Comparison of ENCODE assay signal across 21 mouse cellular contexts in genomic region chr5:33537017-33537416, GRCm38 (mm10).
DNase-seq lines count a peak whose midpoint lies in the region; ATAC-seq and TF ChIP-seq lines count a peak whose summit lies in the region.
"Had no signal": no experiment of that assay in that cellular context is flagged by ENCODE, and none has a peak within 500 bp of the region (broad histone marks: within the 10 kb centered on the region; RNA-seq: fewer than 3 reads in every experiment).

No protein-coding gene starts in this region.

- no peaks in the 10 kb centered on the region for H3K27me3 ChIP-seq in ES-Bruce4 (ENCODE audit: control insufficient read depth, insufficient read depth, low read length, poor library complexity, severe bottlenecking)
- peaks cover 60% of the 10 kb centered on the region for H3K27me3 ChIP-seq in hindbrain, embryonic 14.5 days (ENCODE audit: control insufficient read depth, insufficient read depth, low read length)

- peaks cover 15% of the 10 kb centered on the region for H3K4me1 ChIP-seq in ES-Bruce4 (ENCODE audit: control insufficient read depth, insufficient read depth, low read length)
- peaks cover 34% of the 10 kb centered on the region for H3K4me1 ChIP-seq in hindbrain, embryonic 14.5 days (replicated peaks; ENCODE audit: control insufficient read depth, insufficient read depth, low read length)

- TF ChIP-seq POLR2A in ES-Bruce4 (IDR thresholded peaks at IDR 0.05; ENCODE audit: insufficient read depth, low read length), result no peak

- peak overlapping the region; percentile 19; the same call in 1 of the 2 replicates for H3K9ac ChIP-seq in ES-Bruce4 (ENCODE audit: low read depth, poor library complexity, severe bottlenecking)
- H3K9ac ChIP-seq in hindbrain, embryonic 14.5 days, result no peak overlapping the region
- H3K9ac ChIP-seq: embryonic facial prominence, embryonic 12.5 days; forebrain, embryonic 13.5 days; forebrain, embryonic 15.5 days; forebrain, postnatal 0 days had no signal

- H3K9me3 ChIP-seq in ES-Bruce4 (replicated peaks; ENCODE audit: control insufficient read depth, insufficient read depth, low read length, poor library complexity, severe bottlenecking), result no peaks in the 10 kb centered on the region
- H3K9me3 ChIP-seq in hindbrain, embryonic 14.5 days (ENCODE audit: control insufficient read depth, low read length), result no peaks in the 10 kb centered on the region
- H3K9me3 ChIP-seq: embryonic facial prominence, embryonic 10.5 days; embryonic facial prominence, embryonic 12.5 days; forebrain, embryonic 13.5 days; forebrain, embryonic 15.5 days; G1E had no signal

- 58% methylated on average over 4 of the region's 4 CpGs for WGBS in hindbrain, embryonic 14.5 days

- TF ChIP-seq CTCF in ES-Bruce4 (IDR thresholded peaks at IDR 0.05; ENCODE audit: low read depth, low read length), result no peak
- TF ChIP-seq CTCF in layer of hippocampus, adult 2 months (conservative IDR thresholded peaks at IDR 0.05), result no peak

- peak overlapping the region; percentile 24; the same call in 1 of the 2 replicates for H3K4me3 ChIP-seq in ES-Bruce4 (ENCODE audit: low read depth, low read length)
- no peak overlapping the region for H3K4me3 ChIP-seq in layer of hippocampus, adult 2 months
- no peak overlapping the region for H3K4me3 ChIP-seq in hindbrain, embryonic 14.5 days (replicated peaks; ENCODE audit: low read length)
- H3K4me3 ChIP-seq: embryonic facial prominence, embryonic 10.5 days; embryonic facial prominence, embryonic 12.5 days; forebrain, embryonic 13.5 days; forebrain, embryonic 15.5 days had no signal

- peak; percentile 53 for DNase-seq in R1 (ENCODE audit: low read depth, low spot score)
- no peak for DNase-seq in layer of hippocampus, adult 2 months (ENCODE audit: low spot score in 2 of 2)
- DNase-seq in spleen, adult 12 weeks (ENCODE audit: low spot score), result no peak
- DNase-seq in hindbrain, embryonic 14.5 days (ENCODE audit: low spot score), result no peak
- DNase-seq: adrenal gland, adult 8-10 months; adrenal gland, postnatal 14 days; adrenal gland, postnatal 36 days; cerebellum, adult 11-12 months; cerebellum, adult 2 months; cerebellum, adult 9-10 months; cerebellum, postnatal 10 days; cerebellum, postnatal 25 days; forebrain, postnatal 0 days had no signal

- TF ChIP-seq EP300 in ES-Bruce4 (IDR thresholded peaks at IDR 0.05; ENCODE audit: insufficient read depth, low read depth, low read length), result no peak

- H3K36me3 ChIP-seq in ES-Bruce4 (ENCODE audit: control insufficient read depth, insufficient read depth, low read length, poor library complexity, severe bottlenecking), result no peaks in the 10 kb centered on the region
- no peaks in the 10 kb centered on the region for H3K36me3 ChIP-seq in hindbrain, embryonic 14.5 days (replicated peaks; ENCODE audit: control insufficient read depth, insufficient read depth)
- H3K36me3 ChIP-seq: embryonic facial prominence, embryonic 10.5 days; embryonic facial prominence, embryonic 12.5 days; forebrain, embryonic 15.5 days; G1E had no signal

- no peak for ATAC-seq in hindbrain, embryonic 14.5 days (ENCODE audit: low FRiP score)
- ATAC-seq: activated CD4-positive, CD25-positive, alpha-beta regulatory T cell, adult 4 months; forebrain, embryonic 13.5 days; forebrain, embryonic 15.5 days; forebrain, postnatal 0 days; Patski had no signal

- peak overlapping the region; percentile 94 for H3K27ac ChIP-seq in ES-Bruce4 (ENCODE audit: insufficient read depth, low read length)
- no peak overlapping the region for H3K27ac ChIP-seq in layer of hippocampus, adult 2 months
- H3K27ac ChIP-seq in hindbrain, embryonic 14.5 days, result no peak overlapping the region
- H3K27ac ChIP-seq: embryonic facial prominence, embryonic 10.5 days; embryonic facial prominence, embryonic 12.5 days; forebrain, embryonic 13.5 days; forebrain, embryonic 15.5 days had no signal

- H3K4me2 ChIP-seq in hindbrain, embryonic 14.5 days (replicated peaks), result no peak overlapping the region
- H3K4me2 ChIP-seq: embryonic facial prominence, embryonic 12.5 days; forebrain, embryonic 13.5 days; forebrain, embryonic 15.5 days had no signal
